Mouse (Mus musculus) neutrophil, adult 5-6 weeks (primary cell): ENCODE measurements around the gene Mcpt8. TPM values are rescaled to one million over a fixed set of nuclear protein-coding genes. Genes with fewer than 3 reads are reported as not detected.

Experiments used
- ATAC-seq: fragments of 151-379, 151-347 bp; 2 replicates; pipeline ENCODE4 v1.8.0; 2017; ENCODE audit warnings: mild to moderate bottlenecking, moderate TSS enrichment; ENCODE audit not compliant: insufficient number of reproducible peaks, poor library complexity, low FRiP score, severe bottlenecking; ENCODE audit errors: extremely low read depth
- total RNA-seq: library from RNA; stranded (forward); fragments of 200-1000 nt; gene quantifications from 2 replicates; pipeline ENCODE4 v1.2.3, GENCODE M21; 2017

The Mcpt8 gene
- total RNA-seq, 1 experiment from 2014 or later, result 0.58 TPM

GRCm38 (mm10) chr14:56034433-56034832 lies 50.6 kb downstream of the Mcpt8 start:
- no peak for ATAC-seq

Other genes with a start within 250 kb of the Mcpt8 start
- 0.23 and 0.25 TPM in 2 replicates for gene Nynrin, start 231.3 kb downstream of the Mcpt8 start, total RNA-seq
- gene Cbln3, start 200.9 kb downstream of the Mcpt8 start, total RNA-seq, result 0.37 TPM in 1 of 2 replicates, not detected in the other
- gene Khnyn, start 200.3 kb downstream of the Mcpt8 start, total RNA-seq, result 157 and 158 TPM in 2 replicates
- gene Sdr39u1, start 185.0 kb downstream of the Mcpt8 start, total RNA-seq, result 9.7 and 16.3 TPM in 2 replicates
- gene Cma1, start 140.6 kb downstream of the Mcpt8 start, total RNA-seq, result 0.37 and 2.1 TPM in 2 replicates
- not detected in 2 replicates for gene Cma2, start 134.3 kb downstream of the Mcpt8 start, total RNA-seq
- gene Mcpt1, start 67.3 kb downstream of the Mcpt8 start, total RNA-seq, result not detected in 2 replicates
- not detected in 2 replicates for gene Mcpt9, start 54.8 kb downstream of the Mcpt8 start, total RNA-seq
- not detected in 2 replicates for gene Mcpt2, start 43.2 kb downstream of the Mcpt8 start, total RNA-seq
- gene Mcpt4, start 23.0 kb downstream of the Mcpt8 start, total RNA-seq, result not detected in 2 replicates
- gene Ctsg, start 17.3 kb upstream of the Mcpt8 start, total RNA-seq, result not detected in 2 replicates
- not detected in 2 replicates for gene Gzme, start 35.4 kb upstream of the Mcpt8 start, total RNA-seq
- not detected in 2 replicates for gene Gzmd, start 47.3 kb upstream of the Mcpt8 start, total RNA-seq
- not detected in 2 replicates for gene Gzmg, start 74.3 kb upstream of the Mcpt8 start, total RNA-seq
- gene Gzmn, start 89.3 kb upstream of the Mcpt8 start, total RNA-seq, result not detected in 2 replicates
- not detected in 2 replicates for gene Gzmf, start 126.1 kb upstream of the Mcpt8 start, total RNA-seq
- not detected in 2 replicates for gene Gzmc, start 149.4 kb upstream of the Mcpt8 start, total RNA-seq
- gene Gzmb, start 177.0 kb upstream of the Mcpt8 start, total RNA-seq, result 1.2 and 3.1 TPM in 2 replicates